Mouse (Mus musculus): Measurements from ENCODE around the gene Etfdh.
"Not testable (repeated sequence)": the region's sequence is repeated elsewhere in the genome, so short reads cannot be mapped to it uniquely, and the experiment has no call there.

The Etfdh gene

GRCm38 (mm10) chr3:79576865-79577264 lies 52.4 kb downstream of the Etfdh start:
- DNase-seq (ENCODE audit: low spot score) = no peak

- DNase-seq (ENCODE audit: low spot score) = no peak
Observed at GRCm38 (mm10) chr3:79576468-79576816, 52.9 kb downstream of the Etfdh start.

DNA sequence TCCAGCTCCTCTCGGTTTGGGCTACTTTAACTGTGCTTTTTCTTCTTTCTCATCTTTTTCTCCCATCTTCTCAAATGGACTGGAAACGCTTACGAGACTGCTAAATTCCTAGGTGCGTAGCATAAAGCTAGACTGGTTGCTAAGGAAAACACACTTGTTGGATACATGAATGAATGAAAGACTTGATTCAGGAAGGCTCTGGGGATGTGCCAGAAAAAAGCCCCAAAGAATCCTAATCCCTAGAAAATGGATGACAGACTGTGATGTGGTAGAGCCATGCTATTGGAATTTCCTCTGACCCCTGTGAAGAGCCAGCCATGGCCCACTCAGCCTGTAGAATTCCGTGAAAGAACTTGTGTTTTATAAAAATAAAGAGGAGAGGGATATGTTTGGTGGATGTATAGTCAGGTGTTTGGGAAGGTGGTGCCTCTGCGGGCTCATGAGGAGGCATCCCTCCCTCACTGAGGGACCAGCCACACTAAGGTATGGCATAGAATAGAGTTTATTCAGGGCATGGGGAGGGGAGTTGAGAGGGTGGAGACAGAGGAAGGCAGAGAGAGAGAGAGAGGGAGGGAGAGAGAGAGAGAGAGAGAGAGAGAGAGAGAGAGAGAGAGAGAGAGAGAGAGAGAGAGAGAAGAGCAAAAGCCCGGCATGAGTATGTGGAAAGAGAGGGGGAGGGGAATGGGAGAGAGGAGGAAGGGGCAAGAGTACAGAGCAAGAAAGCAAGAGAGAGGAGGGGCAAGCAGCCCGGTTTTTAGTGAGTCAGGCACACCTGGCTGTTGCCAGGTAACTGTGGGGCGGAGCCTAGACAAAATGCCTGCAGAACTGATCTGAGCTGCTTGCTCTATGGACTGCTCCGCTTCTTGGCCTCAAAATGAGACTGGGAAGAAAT lies 53.5 kb downstream of the Etfdh start:
- DNase-seq (ENCODE audit: low spot score) = no peak

- DNase-seq (ENCODE audit: low spot score) = no peak
Observed at GRCm38 (mm10) chr3:79574336-79574735, 55.0 kb downstream of the Etfdh start.

- not testable (repeated sequence) for DNase-seq (ENCODE audit: low spot score)
Observed at GRCm38 (mm10) chr3:79573376-79573775, 55.9 kb downstream of the Etfdh start.

DNA sequence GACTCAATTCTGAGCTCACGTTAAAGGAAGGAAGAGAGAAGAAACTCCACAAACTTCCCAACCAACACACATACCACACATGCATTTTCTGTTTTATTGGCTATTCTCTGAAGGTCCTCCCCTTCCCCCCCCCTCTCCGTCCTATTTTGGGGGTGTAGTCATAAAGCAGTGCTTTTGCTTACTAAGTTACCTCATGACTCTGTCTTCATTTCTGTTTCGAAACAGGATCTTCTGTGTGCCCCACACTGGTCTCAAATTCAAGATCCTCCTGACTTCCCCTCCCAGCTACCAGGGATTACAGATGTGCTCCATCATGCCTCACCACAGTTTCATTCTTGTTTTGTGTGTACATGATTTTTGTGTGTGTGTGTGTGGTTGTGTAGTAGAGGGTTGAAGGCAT lies 56.9 kb downstream of the Etfdh start:
- DNase-seq (ENCODE audit: low spot score) = no peak

GRCm38 (mm10) chr3:79569351-79569681 lies 60.0 kb downstream of the Etfdh start:
- no peak for DNase-seq (ENCODE audit: low spot score)

DNA sequence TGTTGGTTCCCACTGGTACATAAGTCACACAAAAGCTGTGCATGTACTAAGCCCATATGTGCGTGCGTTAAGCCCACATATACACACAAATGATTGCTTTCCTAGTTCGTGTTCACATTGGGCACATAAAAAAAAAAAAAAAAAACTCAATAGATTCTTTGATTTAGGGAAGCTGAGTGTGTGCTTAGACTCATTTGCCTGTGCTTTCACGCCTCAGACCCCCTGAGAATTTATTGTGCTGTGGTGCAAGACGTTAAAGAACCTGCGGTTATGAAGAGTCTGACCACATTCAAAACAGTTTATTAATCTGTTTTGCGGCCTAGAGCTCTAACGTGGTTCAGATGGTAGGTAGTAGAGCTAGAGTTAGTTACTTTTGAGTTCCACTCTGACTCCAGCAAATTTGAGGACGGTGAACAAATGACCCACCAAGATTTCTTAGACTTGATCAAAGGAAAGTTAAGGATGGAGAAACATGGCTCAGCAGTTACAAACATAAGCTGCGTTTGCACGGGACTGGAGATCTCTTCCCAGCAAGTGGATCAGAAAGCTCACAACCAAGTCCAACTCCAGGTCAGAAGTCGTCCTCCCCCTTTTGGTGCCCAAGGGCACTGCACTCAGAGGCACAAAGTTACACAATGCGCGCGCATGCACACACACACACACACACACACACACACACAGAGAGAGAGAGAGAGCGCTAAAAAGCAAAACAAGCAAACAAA lies 60.5 kb downstream of the Etfdh start:
- no peak for DNase-seq (ENCODE audit: low spot score)

GRCm38 (mm10) chr3:79567703-79568362 lies 61.5 kb downstream of the Etfdh start, which contains the start of gene Fnip2:
Gene Fnip2 (minus strand): TSS chr3:79567796.
- peak; percentile 93 for DNase-seq (ENCODE audit: low spot score)

DNA sequence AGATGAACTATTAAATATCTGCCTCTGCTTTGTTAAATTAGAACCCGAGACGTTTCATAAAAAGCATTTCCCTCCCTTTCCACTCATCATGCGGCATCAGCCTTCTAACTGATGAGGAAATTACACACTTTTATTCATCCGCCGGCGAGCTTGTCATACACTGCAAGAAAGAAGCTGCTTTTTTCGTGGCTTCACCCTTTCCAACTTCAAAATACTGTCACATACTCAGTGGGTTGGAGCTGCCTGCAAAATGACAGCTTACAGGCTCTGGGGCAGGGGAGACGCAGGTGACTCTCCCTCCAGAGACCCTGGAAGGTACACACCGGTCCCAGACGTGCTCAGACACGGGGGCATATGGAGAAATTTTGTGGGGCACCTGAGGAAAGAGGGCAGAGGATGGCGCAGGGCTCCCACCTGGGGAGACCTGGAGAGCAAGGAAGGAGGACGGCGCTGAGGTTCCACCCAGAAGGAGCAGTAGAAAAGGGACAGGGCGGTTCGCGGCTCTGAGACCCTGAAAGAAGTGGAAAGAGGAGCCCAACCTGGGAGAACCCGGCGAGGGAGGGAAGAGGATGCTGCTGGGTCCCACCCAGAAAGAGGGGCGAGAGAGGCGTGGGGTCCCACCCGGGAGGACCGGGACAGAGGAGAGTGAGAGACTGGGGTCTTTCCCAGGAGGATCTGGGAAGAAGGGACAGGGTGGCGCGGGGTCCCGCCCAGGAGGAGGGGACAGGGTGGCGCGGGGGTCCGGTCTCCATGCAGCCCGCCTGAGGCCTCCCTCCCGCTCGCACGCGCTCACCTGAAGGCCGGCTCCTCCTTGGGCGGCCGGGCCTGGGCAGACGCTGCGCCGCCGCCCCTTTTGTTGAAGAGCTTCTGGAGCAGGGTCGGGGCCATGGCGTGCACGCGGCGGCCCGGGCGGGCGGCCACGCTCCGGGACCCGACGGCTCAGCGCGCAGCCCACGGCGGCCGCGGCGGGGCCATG lies 62.3 kb downstream of the Etfdh start:
- peak; percentile 68 for DNase-seq (ENCODE audit: low spot score)

DNA sequence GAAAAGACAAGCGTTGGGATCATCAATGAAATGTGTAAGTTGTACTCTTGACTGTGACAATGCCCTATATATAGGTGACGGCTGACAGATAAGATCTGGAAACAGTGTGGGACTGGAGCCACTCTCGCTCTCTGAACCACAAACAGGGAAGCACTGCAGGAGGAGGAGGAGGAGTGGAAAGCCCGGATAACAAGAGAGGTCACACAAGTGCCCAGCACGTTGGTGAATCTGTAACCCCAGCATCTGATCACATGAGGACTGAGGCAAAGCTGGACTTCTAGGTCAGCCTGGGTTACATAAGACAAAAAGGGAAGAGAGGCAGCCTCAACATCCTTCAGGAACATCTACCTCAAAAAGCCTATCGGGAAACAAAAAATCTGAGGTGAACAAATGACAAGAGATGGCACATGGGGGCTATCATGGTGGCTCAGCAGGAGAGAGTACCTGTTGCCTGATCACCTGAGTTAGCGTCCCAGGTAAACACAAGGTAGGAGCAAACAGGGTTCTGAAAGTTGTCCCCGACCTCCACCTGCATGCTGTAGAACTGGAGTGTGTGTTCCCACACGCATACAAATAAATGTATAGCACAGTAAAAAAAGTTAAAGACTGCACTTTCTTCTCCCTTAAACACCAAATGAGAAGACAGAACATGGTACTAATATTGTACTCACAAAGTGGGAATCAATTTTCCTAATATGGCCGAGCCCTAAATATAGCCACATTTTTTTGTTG lies 64.3 kb downstream of the Etfdh start:
- no peak for DNase-seq (ENCODE audit: low spot score)

DNA sequence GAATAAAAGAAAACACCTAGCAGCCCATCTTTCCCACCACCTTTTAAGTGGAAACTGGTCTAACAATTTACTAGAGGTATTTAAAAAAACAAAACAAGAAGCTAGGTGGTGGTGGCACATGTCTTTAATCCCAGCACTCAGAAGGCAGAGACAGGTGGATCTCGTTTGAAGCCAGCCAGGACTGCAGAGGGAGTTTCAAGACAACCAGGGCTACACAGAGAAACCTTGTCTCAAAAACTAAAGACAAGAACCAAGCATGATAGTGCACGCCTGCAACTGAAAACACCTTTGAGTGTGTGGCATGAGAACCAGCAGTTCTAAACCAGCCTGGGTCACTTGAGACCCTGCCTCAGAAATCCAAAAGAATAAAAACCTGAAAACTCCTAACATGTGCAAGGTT lies 65.8 kb downstream of the Etfdh start:
- DNase-seq (ENCODE audit: low spot score) = peak; percentile 0

DNA sequence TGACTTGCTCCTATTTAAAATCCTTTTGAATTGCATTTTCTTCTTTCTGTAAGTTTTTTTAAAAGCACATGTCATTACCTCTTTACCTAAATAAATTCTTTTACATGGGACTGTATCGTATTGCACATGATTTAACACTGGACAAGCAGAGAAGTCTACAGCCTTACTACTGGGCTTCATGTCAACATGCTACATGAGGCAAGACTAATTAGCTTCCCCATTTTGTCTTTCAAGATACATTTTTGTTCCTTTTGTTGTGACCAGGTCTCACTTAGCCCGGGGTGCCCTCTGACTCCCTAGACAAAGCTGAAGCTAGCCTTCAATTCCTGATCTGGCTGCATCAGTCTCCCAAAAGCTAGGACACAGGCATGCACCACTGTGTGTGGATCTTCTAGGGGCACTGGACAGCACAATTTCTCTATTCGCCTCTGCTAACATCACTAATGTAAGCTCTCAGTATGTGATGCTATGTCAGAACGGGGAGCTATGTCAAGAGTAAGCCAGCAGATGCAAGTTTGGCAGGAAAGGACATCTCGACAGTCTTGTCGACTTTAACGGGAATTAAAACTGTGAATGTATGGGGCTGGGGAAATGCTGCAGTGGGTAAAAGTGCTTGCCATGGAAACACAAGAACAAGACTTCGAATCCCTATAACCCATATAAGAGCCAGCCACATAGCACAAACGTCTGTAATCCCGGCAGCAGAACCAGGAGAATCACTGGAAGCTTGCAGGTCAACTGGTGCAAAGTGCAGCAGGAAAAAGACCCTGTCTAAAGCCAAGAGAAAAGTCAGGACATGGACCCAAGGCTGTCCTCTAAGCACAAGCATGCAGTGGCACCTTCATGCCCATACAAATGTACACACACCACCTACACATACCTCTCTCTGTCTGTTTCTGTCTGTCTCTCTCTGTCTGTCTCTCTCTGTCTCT lies 67.2 kb downstream of the Etfdh start:
- peak; percentile 2 for DNase-seq (ENCODE audit: low spot score)

DNA sequence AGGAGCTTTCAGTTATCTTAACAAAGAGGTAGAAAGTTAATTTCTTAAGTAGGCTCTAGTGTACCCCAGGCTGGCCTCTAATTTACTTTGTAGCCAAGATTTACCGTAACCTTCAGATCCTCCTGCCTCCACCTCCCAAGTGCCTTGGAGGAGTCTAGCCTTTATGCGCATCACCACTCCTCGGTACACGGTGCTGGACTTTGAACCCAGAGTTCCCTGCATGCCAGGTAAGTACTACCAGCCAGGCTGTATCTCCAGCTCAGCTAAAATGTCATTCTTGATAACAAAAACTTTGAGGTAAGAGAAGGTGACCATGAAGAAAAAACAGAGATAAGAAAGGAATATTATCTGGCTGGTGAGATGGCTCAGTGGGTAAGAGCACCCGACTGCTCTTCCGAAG lies 68.7 kb downstream of the Etfdh start:
- peak; percentile 2 for DNase-seq (ENCODE audit: low spot score)

GRCm38 (mm10) chr3:79559773-79560045 lies 69.6 kb downstream of the Etfdh start:
- peak; percentile 2 for DNase-seq (ENCODE audit: low spot score)

DNA sequence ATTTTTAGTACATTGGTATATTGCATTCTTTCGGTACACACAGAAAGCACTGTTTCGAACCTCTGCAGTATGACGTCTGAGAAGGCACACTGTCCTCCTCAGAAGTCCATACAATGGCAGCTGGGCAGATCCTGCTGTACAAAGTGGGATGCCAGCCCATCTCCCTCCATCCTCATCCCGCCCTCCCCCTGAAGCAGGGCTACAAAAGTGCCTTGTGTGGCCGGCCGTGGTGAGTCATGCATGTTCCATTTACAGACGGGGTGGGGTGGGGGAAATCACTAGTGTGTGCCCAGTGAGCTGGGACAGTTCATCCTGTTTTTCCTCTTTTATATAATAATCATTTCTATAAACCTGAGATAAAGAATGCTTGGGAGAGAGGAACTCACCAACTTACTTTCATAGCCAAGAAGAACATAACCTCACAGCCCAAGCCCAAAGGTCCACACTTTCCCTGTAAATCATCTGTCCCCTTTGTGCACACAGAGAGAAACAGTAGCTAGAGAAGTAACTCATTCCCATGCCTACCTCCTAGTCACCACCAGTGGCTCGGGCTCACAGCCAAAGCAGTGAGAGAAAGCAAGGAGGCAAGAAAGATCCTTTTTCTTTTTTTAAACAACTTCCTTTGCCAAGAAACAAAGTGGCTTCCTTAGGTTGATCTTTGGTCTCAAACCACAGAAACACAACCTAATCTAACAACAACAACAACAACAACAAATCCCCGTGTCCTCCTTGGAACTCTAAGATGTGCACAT lies 70.1 kb downstream of the Etfdh start:
- DNase-seq (ENCODE audit: low spot score) = peak; percentile 3

DNA sequence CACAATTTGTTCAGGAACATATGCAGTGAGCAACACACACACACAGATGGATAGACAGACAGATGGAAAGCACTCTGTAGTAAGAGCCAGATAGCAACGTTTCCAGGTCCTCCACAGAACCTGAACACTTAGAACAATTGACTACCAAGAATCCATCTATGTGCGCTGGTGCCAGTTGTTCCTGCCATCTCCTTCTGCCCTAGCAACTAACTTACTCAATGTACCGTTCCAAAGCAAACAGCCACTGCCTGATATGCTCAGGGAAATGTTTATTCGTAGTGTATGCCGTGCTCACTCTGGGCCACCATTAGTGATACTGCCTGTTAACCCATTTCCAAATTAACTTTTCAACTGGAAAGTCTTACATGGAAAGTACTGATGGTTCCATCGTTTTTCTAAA lies 74.2 kb downstream of the Etfdh start:
- no peak for DNase-seq (ENCODE audit: low spot score)
